Mouse (Mus musculus) gastrocnemius, postnatal 4 days (tissue): ENCODE data around the gene Crtam. TPM values are rescaled to one million over a fixed set of nuclear protein-coding genes. Genes with fewer than 3 reads are reported as not detected.

Experiments
- total RNA-seq, 2 experiments: library from RNA; stranded (reverse); gene quantifications; 2 replicates each; pipeline ENCODE4 v1.2.3; 2021

Gene Crtam
- total RNA-seq, 2 experiments from 2014 or later, result 0.10 to 0.29 TPM

Other genes with a start within 250 kb of the Crtam start
- 1,000 to 10,000 TPM; 1,335 to 1,352 TPM for gene Hspa8, start 203.6 kb downstream of the Crtam start, total RNA-seq
- not detected for gene Bsx, start 130.5 kb downstream of the Crtam start, total RNA-seq
- not detected for gene Jhy, start 40.5 kb downstream of the Crtam start, total RNA-seq
- gene Ubash3b, start 157.1 kb upstream of the Crtam start, total RNA-seq, result 1 to 10 TPM; 5.3 to 5.6 TPM